Mouse (Mus musculus): ENCODE results near the gene Tspan1.

- TF ChIP-seq CTCF (IDR thresholded peaks at IDR 0.05; ENCODE audit: control insufficient read depth, insufficient read depth, insufficient read length) (no peak), MAX (IDR thresholded peaks at IDR 0.05) (no peak), USF1 (IDR thresholded peaks at IDR 0.05; ENCODE audit: low read depth) (no peak), MYOG (IDR thresholded peaks at IDR 0.05; ENCODE audit: control insufficient read depth, extremely low read depth, insufficient read length) (no peak), CEBPB (IDR thresholded peaks at IDR 0.05; ENCODE audit: low read depth) (no peak), FOSL1 (IDR thresholded peaks at IDR 0.05; ENCODE audit: insufficient read depth, low read length, poor library complexity, severe bottlenecking) (no peak), MYOD1 (IDR thresholded peaks at IDR 0.05; ENCODE audit: control insufficient read depth, insufficient read length, low read depth) (no peak)
Measured at GRCm38 (mm10) chr4:116164759-116165554, 2.4 kb downstream of the Tspan1 start.
